ENCODE assay signal across 9 mouse cellular contexts in genomic region chr6:127886916-127887315, GRCm38 (mm10). TPM values are rescaled to one million over a fixed set of nuclear protein-coding genes. Genes with fewer than 3 reads are reported as not detected.
A peak's percentile ranks its signal among the peaks of the same experiment; 100 is the strongest.
DNase-seq lines count a peak whose midpoint lies in the region; ATAC-seq lines count a peak whose summit lies in the region.
"Had no signal": no experiment of that assay in that cellular context is flagged by ENCODE, and none has a peak within 500 bp of the region (broad histone marks: within the 10 kb centered on the region; RNA-seq: fewer than 3 reads in every experiment).

No protein-coding gene starts in this region.

- peaks cover 7 to 13% of the 10 kb centered on the region in 2 experiments for H3K4me1 ChIP-seq in heart, embryonic 14.5 days (ENCODE audit: control insufficient read depth in 2 of 2, insufficient read depth in 2 of 2, low read length in 2 of 2)
- H3K4me1 ChIP-seq in embryonic facial prominence, embryonic 11.5 days (ENCODE audit: control insufficient read depth, insufficient read depth, low read length): no peaks in the 10 kb centered on the region
- H3K4me1 ChIP-seq in hindbrain, embryonic 13.5 days (replicated peaks): peaks cover 50% of the 10 kb centered on the region
- peaks cover 12% of the 10 kb centered on the region for H3K4me1 ChIP-seq in midbrain, embryonic 11.5 days (ENCODE audit: control insufficient read depth, insufficient read depth, low read length)

- peak overlapping the region in 1 of 2 experiments; percentile 43; a peak in 1 of 4 replicates for H3K4me3 ChIP-seq in heart, embryonic 14.5 days (ENCODE audit: control insufficient read depth in 1 of 2, insufficient read depth in 1 of 2, low read depth in 1 of 2, low read length in 2 of 2)
- peak overlapping the region; percentile 49 for H3K4me3 ChIP-seq in embryonic facial prominence, embryonic 11.5 days (ENCODE audit: low read depth, low read length)
- peak overlapping the region; percentile 50 for H3K4me3 ChIP-seq in hindbrain, embryonic 13.5 days
- H3K4me3 ChIP-seq in midbrain, embryonic 11.5 days (ENCODE audit: low read depth, low read length): peak overlapping the region; percentile 41; the same call in 1 of the 2 replicates

- no peak for ATAC-seq in heart, embryonic 14.5 days (ENCODE audit: insufficient number of reproducible peaks, insufficient read depth, low FRiP score, low read depth)
- 0 out of 2 replicates have a peak, but pooled peaks have one; percentile 7 for ATAC-seq in embryonic facial prominence, embryonic 11.5 days (replicated peaks; ENCODE audit: insufficient number of reproducible peaks, low FRiP score, low TSS enrichment, low read depth)
- 0 out of 2 replicates have a peak, but pooled peaks have one; percentile 21 for ATAC-seq in hindbrain, embryonic 13.5 days (ENCODE audit: low FRiP score)
- peak; percentile 34; the same call in 1 of the 2 replicates for ATAC-seq in midbrain, embryonic 11.5 days (ENCODE audit: low FRiP score)

- 18% methylated on average over 7 of the region's 7 CpGs for WGBS in heart, embryonic 14.5 days
- 11% methylated on average over 7 of the region's 7 CpGs for WGBS in embryonic facial prominence, embryonic 11.5 days
- WGBS in hindbrain, embryonic 13.5 days: 6% methylated on average over 7 of the region's 7 CpGs
- 8% methylated on average over 6 of the region's 7 CpGs for WGBS in midbrain, embryonic 11.5 days

- no peak overlapping the region for H3K27ac ChIP-seq in heart, embryonic 14.5 days (replicated peaks in 1 of 2; ENCODE audit: control insufficient read depth in 1 of 2, insufficient read depth in 1 of 2, low read depth in 2 of 2, low read length in 2 of 2)
- no peak overlapping the region for H3K27ac ChIP-seq in embryonic facial prominence, embryonic 11.5 days (replicated peaks; ENCODE audit: low read depth, low read length)
- peak overlapping the region; percentile 89 for H3K27ac ChIP-seq in hindbrain, embryonic 13.5 days
- H3K27ac ChIP-seq in midbrain, embryonic 11.5 days (ENCODE audit: low read depth, low read length): no peak overlapping the region

- no peaks in the 10 kb centered on the region for H3K9me3 ChIP-seq in heart, embryonic 14.5 days (ENCODE audit: control insufficient read depth, low read length)
- H3K9me3 ChIP-seq in embryonic facial prominence, embryonic 11.5 days (replicated peaks; ENCODE audit: control insufficient read depth, low read length): no peaks in the 10 kb centered on the region
- no peaks in the 10 kb centered on the region for H3K9me3 ChIP-seq in hindbrain, embryonic 13.5 days
- H3K9me3 ChIP-seq in midbrain, embryonic 11.5 days (ENCODE audit: control insufficient read depth, low read length): no peaks in the 10 kb centered on the region; the same call in 1 of the 2 replicates

- peak overlapping the region; percentile 66; the same call in 1 of the 2 replicates for H3K9ac ChIP-seq in heart, embryonic 14.5 days (ENCODE audit: low read length)
- peak overlapping the region; percentile 77; the same call in 1 of the 2 replicates for H3K9ac ChIP-seq in embryonic facial prominence, embryonic 11.5 days (replicated peaks; ENCODE audit: low read length)
- peak overlapping the region; percentile 79 for H3K9ac ChIP-seq in hindbrain, embryonic 13.5 days
- peak overlapping the region; percentile 67 for H3K9ac ChIP-seq in midbrain, embryonic 11.5 days (ENCODE audit: low read length)

- H3K36me3 ChIP-seq in heart, embryonic 14.5 days (ENCODE audit: control insufficient read depth, insufficient read depth, low read length): no peaks in the 10 kb centered on the region
- no peaks in the 10 kb centered on the region for H3K36me3 ChIP-seq in embryonic facial prominence, embryonic 11.5 days (replicated peaks; ENCODE audit: control insufficient read depth, insufficient read depth, low read depth, low read length)
- no peaks in the 10 kb centered on the region for H3K36me3 ChIP-seq in hindbrain, embryonic 13.5 days
- H3K36me3 ChIP-seq in midbrain, embryonic 11.5 days (ENCODE audit: control insufficient read depth, insufficient read depth, low read length): no peaks in the 10 kb centered on the region

- peak overlapping the region; percentile 79 for H3K4me2 ChIP-seq in heart, embryonic 14.5 days (ENCODE audit: low read length)
- H3K4me2 ChIP-seq in embryonic facial prominence, embryonic 11.5 days (ENCODE audit: low read depth, low read length): peak overlapping the region; percentile 92
- H3K4me2 ChIP-seq in hindbrain, embryonic 13.5 days: peak overlapping the region; percentile 84
- peak overlapping the region; percentile 57 for H3K4me2 ChIP-seq in midbrain, embryonic 11.5 days

- no peak for DNase-seq in heart, adult 8-10 months (ENCODE audit: low spot score)
- DNase-seq in embryonic facial prominence, embryonic 11.5 days (ENCODE audit: low spot score): no peak
- peak; percentile 86 for DNase-seq in midbrain, embryonic 11.5 days (ENCODE audit: low spot score, missing footprints)
- DNase-seq in spleen, postnatal 4 days (ENCODE audit: low spot score in 2 of 2): no peak
- DNase-seq in thymus, postnatal 4 days: no peak
- DNase-seq in gastrocnemius, postnatal 10 days: no peak

- peaks cover 10% of the 10 kb centered on the region; the same call in 1 of the 2 replicates for H3K27me3 ChIP-seq in heart, embryonic 14.5 days (ENCODE audit: control insufficient read depth, insufficient read depth, low read length)
- H3K27me3 ChIP-seq in embryonic facial prominence, embryonic 11.5 days (ENCODE audit: control insufficient read depth, insufficient read depth, low read length): no peaks in the 10 kb centered on the region
- H3K27me3 ChIP-seq in hindbrain, embryonic 13.5 days: peaks cover 6% of the 10 kb centered on the region; the same call in 1 of the 2 replicates
- 0 out of 2 replicates have a peak, but pooled peaks cover 2% of the 10 kb centered on the region for H3K27me3 ChIP-seq in midbrain, embryonic 11.5 days (ENCODE audit: control insufficient read depth, insufficient read depth, low read length)

RNA-seq across cellular contexts. Expression of gene Tspan11, which starts 0.5 kb away (rescaled TPM):
- polyA plus RNA-seq in heart, embryonic 14.5 days (2014; fragmentation: Nextera tagmentation; extraction: Ambion mirVana): 1.7 and 2.5 TPM in 2 replicates
- total RNA-seq in heart, adult 8-10 months (2022): 1 to 10 TPM in 1 of 4 experiments, under 1 TPM in 3; 0.79 to 1.7 (median 0.82) TPM
- polyA plus RNA-seq in embryonic facial prominence, embryonic 11.5 days (2014; fragmentation: Nextera tagmentation; extraction: Ambion mirVana): 14.3 TPM in 2 replicates
- polyA plus RNA-seq in hindbrain, embryonic 13.5 days (2015; fragmentation: Nextera tagmentation; extraction: Ambion mirVana): 8.6 and 8.7 TPM in 2 replicates
- 10.8 and 13.3 TPM in 2 replicates for polyA plus RNA-seq in midbrain, embryonic 11.5 days (2014; fragmentation: Nextera tagmentation; extraction: Ambion mirVana)
- total RNA-seq in gastrocnemius, postnatal 10 days (2021): 10 to 100 TPM; 12.7 to 14.0 TPM
- total RNA-seq: monocyte, adult 5-6 weeks had no signal
